Mouse (Mus musculus) liver, embryonic 11.5 days (tissue): ENCODE results near the gene Cyp4f18. TPM values are rescaled to one million over a fixed set of nuclear protein-coding genes. Genes with fewer than 3 reads are reported as not detected.
A peak's percentile ranks its signal among the peaks of the same experiment; 100 is the strongest.
"Not testable (repeated sequence)": the region's sequence is repeated elsewhere in the genome, so short reads cannot be mapped to it uniquely, and the experiment has no call there.

Source experiments
- ATAC-seq: fragments of 200-750 bp; cut with Nextera tagmentation; replicated peaks from 2 replicates; pipeline ENCODE4 v1.8.0; 2017; ENCODE audit warnings: moderate number of reproducible peaks, mild to moderate bottlenecking, moderate TSS enrichment, moderate library complexity; ENCODE audit not compliant: low FRiP score
- DNase-seq: peaks from one replicate; pipeline ENCODE4 v3.0.0-alpha.2; 2017; ENCODE audit warnings: low spot score
- H3K27ac ChIP-seq: fragments of 300-500 bp; sonication (generic); 2 replicates; pipeline ENCODE4 v1.5.1; 2014; ENCODE audit warnings: mild to moderate bottlenecking, low read depth, low read length, control low read depth
- H3K27me3 ChIP-seq: fragments of 300-500 bp; sonication (generic); replicated peaks from 2 replicates; pipeline ENCODE4 v1.6.1; 2014; ENCODE audit warnings: low read length, mixed read lengths; ENCODE audit not compliant: control insufficient read depth, insufficient read depth
- H3K36me3 ChIP-seq: fragments of 300-500 bp; sonication (generic); 2 replicates; pipeline ENCODE4 v1.6.1; 2014; ENCODE audit warnings: mild to moderate bottlenecking, low read length, moderate library complexity, mixed read lengths; ENCODE audit not compliant: control insufficient read depth, insufficient read depth
- H3K4me1 ChIP-seq: fragments of 300-500 bp; sonication (generic); replicated peaks from 2 replicates; pipeline ENCODE4 v1.6.1; 2014; ENCODE audit warnings: low read length, mixed read lengths; ENCODE audit not compliant: control insufficient read depth, insufficient read depth
- H3K4me2 ChIP-seq: fragments of 300-500 bp; sonication (generic); 2 replicates; pipeline ENCODE4 v1.6.1; 2014; ENCODE audit warnings: mild to moderate bottlenecking, control low read depth, moderate library complexity
- H3K4me3 ChIP-seq: fragments of 300-500 bp; sonication (generic); 2 replicates; pipeline ENCODE4 v1.5.1; 2014; ENCODE audit warnings: low read depth, low read length, control low read depth
- H3K9ac ChIP-seq: fragments of 300-500 bp; sonication (generic); 2 replicates; pipeline ENCODE4 v1.6.1; 2014; ENCODE audit warnings: low read depth, low read length, control low read depth
- H3K9me3 ChIP-seq: fragments of 300-500 bp; sonication (generic); 2 replicates; pipeline ENCODE4 v1.6.1; 2016; ENCODE audit warnings: low read length, inconsistent platforms, mixed read lengths; ENCODE audit not compliant: control insufficient read depth
- WGBS: fragments of 180-500 bp; shearing (Covaris S2); extraction: QIAGEN DNeasy Blood & Tissue Kit; methylation state at CpG from one replicate; pipeline ENCODE4 v1.1.7; 2014; 5-methylcytosine and 5-hydroxymethylcytosine counted together
- polyA plus RNA-seq: library from polyadenylated mRNA; unstranded; fragments of >200 nt; fragmentation: Nextera tagmentation; extraction: Ambion mirVana; gene quantifications from 2 replicates; pipeline ENCODE4 v1.2.1, GENCODE M21; 2014

Gene Cyp4f18
- 0.60 and 2.1 TPM in 2 replicates for polyA plus RNA-seq

GRCm38 (mm10) chr8:72009473-72009872, at the start of gene Cyp4f18:
Cyp4f18 (minus strand) TSS chr8:72009626.
- Histone ChIP-seq H3K9ac (no peak within 1 kb of the TSS), H3K4me1 (no peaks in the 10 kb centered on the region), H3K9me3 (no peaks in the 10 kb centered on the region), H3K4me2 (no peak within 1 kb of the TSS), H3K36me3 (no peaks in the 10 kb centered on the region), H3K27me3 (no peaks in the 10 kb centered on the region), H3K27ac (no peak within 1 kb of the TSS), H3K4me3 (no peak within 1 kb of the TSS)
- ATAC-seq (no peak), DNase-seq (peak; percentile 15)
- WGBS = 57% methylated on average over 3 of the region's 3 CpGs

- 70% methylated on average over 3 of the region's 4 CpGs for WGBS
- not testable (repeated sequence) for H3K27me3 ChIP-seq
Measured at GRCm38 (mm10) chr8:72057643-72058042, 48.2 kb upstream of the Cyp4f18 start.

GRCm38 (mm10) chr8:72054633-72055032, 45.2 kb upstream of the Cyp4f18 start:
- not testable (repeated sequence) for H3K4me1 ChIP-seq, H3K9me3 ChIP-seq, H3K27me3 ChIP-seq, ATAC-seq, H3K9ac ChIP-seq, H3K36me3 ChIP-seq, H3K4me2 ChIP-seq, H3K27ac ChIP-seq, H3K4me3 ChIP-seq, DNase-seq

More at GRCm38 (mm10) chr8:72057643-72058042, 48.2 kb upstream of the Cyp4f18 start:
- not testable (repeated sequence) for H3K4me1 ChIP-seq, H3K27ac ChIP-seq, H3K9me3 ChIP-seq, ATAC-seq, H3K4me3 ChIP-seq, H3K9ac ChIP-seq, H3K4me2 ChIP-seq, DNase-seq, H3K36me3 ChIP-seq

DNA sequence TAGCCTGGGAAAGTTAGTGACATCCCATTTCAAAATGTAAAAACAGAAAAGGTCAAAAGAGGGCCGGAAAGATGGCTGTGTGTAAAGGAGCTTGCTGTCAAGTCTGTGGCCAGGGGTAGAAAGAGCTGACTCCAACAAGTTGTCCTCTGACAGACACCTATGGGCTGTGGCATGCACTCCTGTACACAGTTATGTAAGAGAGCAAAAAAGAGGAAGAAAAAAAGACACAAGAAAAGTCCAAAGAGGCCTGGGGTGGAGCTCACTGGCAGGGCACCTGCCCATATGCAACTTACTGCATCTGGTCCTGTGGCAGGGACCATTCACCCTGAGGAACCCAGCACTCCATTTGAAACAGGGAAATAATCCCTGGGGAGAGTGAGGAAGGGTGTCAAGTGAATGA, 33.1 kb upstream of the Cyp4f18 start:
- WGBS = 68% methylated on average over 1 of the region's 1 CpGs
- Histone ChIP-seq H3K36me3 (no peaks in the 10 kb centered on the region), H3K27me3 (no peaks in the 10 kb centered on the region), H3K4me2 (no peak overlapping the region), H3K4me1 (no peaks in the 10 kb centered on the region), H3K27ac (no peak overlapping the region), H3K9ac (no peak overlapping the region), H3K4me3 (no peak overlapping the region), H3K9me3 (no peaks in the 10 kb centered on the region)
- ATAC-seq (no peak), DNase-seq (no peak)

DNA sequence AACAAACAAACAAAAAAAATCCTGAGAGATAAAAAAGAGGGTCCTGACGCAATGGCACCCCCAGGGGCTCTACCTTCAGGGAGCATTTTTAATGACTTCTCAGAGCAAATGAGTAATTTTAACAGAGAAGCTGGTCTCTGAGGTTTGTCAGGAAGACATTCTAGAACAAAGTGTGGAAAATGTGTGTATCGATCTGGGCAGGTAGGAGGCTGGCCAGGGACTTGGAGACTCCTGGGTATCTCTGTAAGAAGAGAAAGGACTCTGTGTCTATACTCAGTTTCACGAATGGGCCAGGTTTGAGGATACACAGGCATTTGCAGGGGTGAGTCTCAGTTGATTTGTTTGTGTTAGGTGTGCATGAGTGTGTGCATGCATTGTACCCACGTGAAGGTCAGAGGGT, 31.5 kb upstream of the Cyp4f18 start, which contains the start of gene Olfr372:
Olfr372 (plus strand) TSS at position 301 of the 400 bp plus-strand sequence.
- DNase-seq, H3K4me2 ChIP-seq, H3K4me1 ChIP-seq, H3K9ac ChIP-seq, H3K36me3 ChIP-seq, H3K4me3 ChIP-seq, H3K9me3 ChIP-seq, ATAC-seq, H3K27ac ChIP-seq, H3K27me3 ChIP-seq: not testable (repeated sequence)
- WGBS = 67% methylated on average over 4 of the region's 4 CpGs

- not testable (repeated sequence) for H3K9ac ChIP-seq, H3K27me3 ChIP-seq, H3K36me3 ChIP-seq, H3K27ac ChIP-seq, H3K9me3 ChIP-seq, H3K4me3 ChIP-seq, ATAC-seq, H3K4me2 ChIP-seq, H3K4me1 ChIP-seq, DNase-seq
- WGBS = 55% methylated on average over 4 of the region's 4 CpGs
Measured at GRCm38 (mm10) chr8:72032926-72033325, 23.5 kb upstream of the Cyp4f18 start.

GRCm38 (mm10) chr8:72024886-72025285, 15.5 kb upstream of the Cyp4f18 start:
- not testable (repeated sequence) for H3K4me2 ChIP-seq, H3K9me3 ChIP-seq, ATAC-seq, H3K9ac ChIP-seq, H3K4me3 ChIP-seq, H3K4me1 ChIP-seq, H3K27ac ChIP-seq, H3K27me3 ChIP-seq, H3K36me3 ChIP-seq, DNase-seq
- WGBS = 14% methylated on average over 4 of the region's 9 CpGs

- H3K9ac ChIP-seq = no peak overlapping the region
- ATAC-seq (no peak), DNase-seq (peak; percentile 15)
- no peaks in the 10 kb centered on the region for H3K9me3 ChIP-seq
- H3K27ac ChIP-seq = no peak overlapping the region
- no peaks in the 10 kb centered on the region for H3K36me3 ChIP-seq
- no peak overlapping the region for H3K4me3 ChIP-seq
- H3K4me1 ChIP-seq = no peaks in the 10 kb centered on the region
- H3K4me2 ChIP-seq = no peak overlapping the region
- 61% methylated on average over 2 of the region's 2 CpGs for WGBS
- no peaks in the 10 kb centered on the region for H3K27me3 ChIP-seq
Measured at GRCm38 (mm10) chr8:72019816-72020215, 10.4 kb upstream of the Cyp4f18 start.

DNA sequence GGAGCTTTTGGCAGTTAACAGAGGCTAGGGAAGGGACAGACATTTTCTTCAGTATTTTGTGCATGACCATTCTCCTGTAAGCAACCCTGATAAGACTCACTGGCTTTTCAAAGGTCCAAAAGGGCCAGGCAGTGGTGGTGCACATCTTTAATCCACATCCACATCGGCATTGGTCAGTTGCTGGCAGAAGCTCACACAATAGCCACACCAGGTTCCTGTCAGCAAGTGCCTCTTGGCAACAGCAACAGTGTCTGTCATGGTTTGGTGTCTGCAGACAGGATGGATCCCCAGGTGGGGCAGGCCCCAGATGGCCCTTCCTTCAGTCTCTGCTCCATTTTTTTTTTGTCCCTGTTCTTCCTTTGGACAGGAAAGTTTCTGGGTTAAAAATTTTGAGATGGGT, 9.6 kb upstream of the Cyp4f18 start:
- not testable (repeated sequence) for H3K9me3 ChIP-seq, H3K9ac ChIP-seq, H3K4me2 ChIP-seq, H3K4me3 ChIP-seq, H3K36me3 ChIP-seq, H3K27ac ChIP-seq, ATAC-seq, H3K27me3 ChIP-seq, H3K4me1 ChIP-seq
- WGBS = 77% methylated on average over 1 of the region's 1 CpGs
- DNase-seq = peak; percentile 3
